Mouse (Mus musculus): ENCODE measurements around the gene Hes3. TPM values are rescaled to one million over a fixed set of nuclear protein-coding genes. Genes with fewer than 3 reads are reported as not detected.

Gene Hes3
- polyA plus RNA-seq, 1 experiment from 2014 or later, result 0.36 TPM

GRCm38 (mm10) chr4:152296874-152297861 is 5.7 kb upstream of the Hes3 start, which contains the start of gene Icmt:
Gene Icmt, plus strand, starts transcription at chr4:152297227.
- ATAC-seq (ENCODE audit: low read depth), result peak; percentile 94
- Histone ChIP-seq H3K9ac (replicated peaks; ENCODE audit: low read depth, low read length) (peak within 1 kb of the TSS; percentile 91), H3K27me3 (ENCODE audit: control insufficient read depth, insufficient read depth, low read length) (peaks cover 14% of the 10 kb centered on the region), H3K4me1 (ENCODE audit: control insufficient read depth, insufficient read depth, low read length) (peaks cover 11% of the 10 kb centered on the region), H3K27ac (ENCODE audit: low read depth, low read length) (peak within 1 kb of the TSS; percentile 36; the same call in 1 of the 2 replicates), H3K36me3 (ENCODE audit: control insufficient read depth, insufficient read depth, low read length) (peaks cover 8% of the 10 kb centered on the region; the same call in 1 of the 2 replicates), H3K9me3 (ENCODE audit: control insufficient read depth, low read length) (no peaks in the 10 kb centered on the region), H3K4me2 (ENCODE audit: low read depth, low read length) (peak within 1 kb of the TSS; percentile 91), H3K4me3 (ENCODE audit: low read depth, low read length) (peak within 1 kb of the TSS; percentile 80)
- WGBS, result under 1% methylated on average over 117 of the region's 119 CpGs

GRCm38 (mm10) chr4:152296371-152296770 is 4.9 kb upstream of the Hes3 start:
- H3K9ac ChIP-seq (replicated peaks; ENCODE audit: low read depth, low read length), result no peak overlapping the region
- H3K9me3 ChIP-seq (ENCODE audit: control insufficient read depth, low read length), result no peaks in the 10 kb centered on the region
- H3K4me3 ChIP-seq (ENCODE audit: low read depth, low read length), result peak overlapping the region; percentile 80
- peak overlapping the region; percentile 67 for H3K4me2 ChIP-seq (ENCODE audit: low read depth, low read length)
- WGBS, result 16% methylated on average over 8 of the region's 8 CpGs
- ATAC-seq (ENCODE audit: low read depth), result no peak
- peaks cover 5% of the 10 kb centered on the region; the same call in 1 of the 2 replicates for H3K36me3 ChIP-seq (ENCODE audit: control insufficient read depth, insufficient read depth, low read length)
- peaks cover 11% of the 10 kb centered on the region for H3K4me1 ChIP-seq (ENCODE audit: control insufficient read depth, insufficient read depth, low read length)
- H3K27ac ChIP-seq (ENCODE audit: low read depth, low read length), result no peak overlapping the region
- peaks cover 17% of the 10 kb centered on the region for H3K27me3 ChIP-seq (ENCODE audit: control insufficient read depth, insufficient read depth, low read length)

- H3K27me3 ChIP-seq (ENCODE audit: control insufficient read depth, insufficient read depth, low read length), result peaks cover 21% of the 10 kb centered on the region
- peaks cover 12% of the 10 kb centered on the region for H3K4me1 ChIP-seq (ENCODE audit: control insufficient read depth, insufficient read depth, low read length)
- H3K27ac ChIP-seq (ENCODE audit: low read depth, low read length), result no peak overlapping the region
- peaks cover under 1% of the 10 kb centered on the region; the same call in 1 of the 2 replicates for H3K36me3 ChIP-seq (ENCODE audit: control insufficient read depth, insufficient read depth, low read length)
- H3K4me2 ChIP-seq (ENCODE audit: low read depth, low read length), result no peak overlapping the region
- H3K9ac ChIP-seq (replicated peaks; ENCODE audit: low read depth, low read length), result no peak overlapping the region
- 50% methylated on average over 4 of the region's 4 CpGs for WGBS
- ATAC-seq (ENCODE audit: low read depth), result no peak
- no peaks in the 10 kb centered on the region for H3K9me3 ChIP-seq (ENCODE audit: control insufficient read depth, low read length)
- H3K4me3 ChIP-seq (ENCODE audit: low read depth, low read length), result no peak overlapping the region
Measured at GRCm38 (mm10) chr4:152295916-152296315, 4.5 kb upstream of the Hes3 start.

- peaks cover 25% of the 10 kb centered on the region for H3K4me1 ChIP-seq (ENCODE audit: control insufficient read depth, insufficient read depth, low read length)
- no peak overlapping the region for H3K9ac ChIP-seq (replicated peaks; ENCODE audit: low read depth, low read length)
- no peak overlapping the region for H3K27ac ChIP-seq (ENCODE audit: low read depth, low read length)
- no peaks in the 10 kb centered on the region for H3K9me3 ChIP-seq (ENCODE audit: control insufficient read depth, low read length)
- H3K4me3 ChIP-seq (ENCODE audit: low read depth, low read length), result no peak overlapping the region
- no peak for ATAC-seq (ENCODE audit: low read depth)
- WGBS, result 49% methylated on average over 10 of the region's 10 CpGs
- no peak overlapping the region for H3K4me2 ChIP-seq (ENCODE audit: low read depth, low read length)
- H3K27me3 ChIP-seq (ENCODE audit: control insufficient read depth, insufficient read depth, low read length), result peaks cover 29% of the 10 kb centered on the region
- no peaks in the 10 kb centered on the region for H3K36me3 ChIP-seq (ENCODE audit: control insufficient read depth, insufficient read depth, low read length)
Measured at GRCm38 (mm10) chr4:152294188-152294929, 2.9 kb upstream of the Hes3 start.

GRCm38 (mm10) chr4:152292102-152292765 is 772 bp upstream of the Hes3 start:
- Histone ChIP-seq H3K36me3 (ENCODE audit: control insufficient read depth, insufficient read depth, low read length) (no peaks in the 10 kb centered on the region), H3K9me3 (ENCODE audit: control insufficient read depth, low read length) (no peaks in the 10 kb centered on the region), H3K4me2 (ENCODE audit: low read depth, low read length) (no peak overlapping the region), H3K27me3 (ENCODE audit: control insufficient read depth, insufficient read depth, low read length) (peaks cover 40% of the 10 kb centered on the region), H3K27ac (ENCODE audit: low read depth, low read length) (0 out of 2 replicates have a peak overlapping the region, but pooled peaks have one; percentile 7), H3K4me1 (ENCODE audit: control insufficient read depth, insufficient read depth, low read length) (peaks cover 15% of the 10 kb centered on the region), H3K9ac (replicated peaks; ENCODE audit: low read depth, low read length) (no peak overlapping the region), H3K4me3 (ENCODE audit: low read depth, low read length) (no peak overlapping the region)
- 0 out of 2 replicates have a peak, but pooled peaks have one; percentile 10 for ATAC-seq (ENCODE audit: low read depth)
- WGBS, result 4% methylated on average over 12 of the region's 12 CpGs

- Histone ChIP-seq H3K36me3 (ENCODE audit: control insufficient read depth, insufficient read depth, low read length) (no peaks in the 10 kb centered on the region), H3K4me2 (ENCODE audit: low read depth, low read length) (peak overlapping the region; percentile 49), H3K9ac (replicated peaks; ENCODE audit: low read depth, low read length) (peak overlapping the region; percentile 37; the same call in 1 of the 2 replicates), H3K27ac (ENCODE audit: low read depth, low read length) (no peak overlapping the region), H3K9me3 (ENCODE audit: control insufficient read depth, low read length) (no peaks in the 10 kb centered on the region), H3K27me3 (ENCODE audit: control insufficient read depth, insufficient read depth, low read length) (peaks cover 46% of the 10 kb centered on the region), H3K4me1 (ENCODE audit: control insufficient read depth, insufficient read depth, low read length) (peaks cover 27% of the 10 kb centered on the region), H3K4me3 (ENCODE audit: low read depth, low read length) (no peak overlapping the region)
- WGBS, result 7% methylated on average over 11 of the region's 11 CpGs
- ATAC-seq (ENCODE audit: low read depth), result no peak
Measured at GRCm38 (mm10) chr4:152290991-152291390, 471 bp downstream of the Hes3 start.

GRCm38 (mm10) chr4:152290385-152290784 is 1.1 kb downstream of the Hes3 start:
- under 1% methylated on average over 34 of the region's 39 CpGs for WGBS
- H3K4me3 ChIP-seq (ENCODE audit: low read depth, low read length), result peak overlapping the region; percentile 20
- peak overlapping the region; percentile 37 for H3K9ac ChIP-seq (replicated peaks; ENCODE audit: low read depth, low read length)
- H3K9me3 ChIP-seq (ENCODE audit: control insufficient read depth, low read length), result no peaks in the 10 kb centered on the region
- no peak overlapping the region for H3K27ac ChIP-seq (ENCODE audit: low read depth, low read length)
- H3K4me2 ChIP-seq (ENCODE audit: low read depth, low read length), result peak overlapping the region; percentile 49
- no peak for ATAC-seq (ENCODE audit: low read depth)
- H3K36me3 ChIP-seq (ENCODE audit: control insufficient read depth, insufficient read depth, low read length), result no peaks in the 10 kb centered on the region
- peaks cover 47% of the 10 kb centered on the region for H3K27me3 ChIP-seq (ENCODE audit: control insufficient read depth, insufficient read depth, low read length)
- H3K4me1 ChIP-seq (ENCODE audit: control insufficient read depth, insufficient read depth, low read length), result peaks cover 30% of the 10 kb centered on the region

- no peak overlapping the region for H3K4me3 ChIP-seq (ENCODE audit: low read depth, low read length)
- WGBS, result 24% methylated on average over 18 of the region's 18 CpGs
- H3K4me1 ChIP-seq (ENCODE audit: control insufficient read depth, insufficient read depth, low read length), result peaks cover 30% of the 10 kb centered on the region
Measured at GRCm38 (mm10) chr4:152288398-152288945, 3.0 kb downstream of the Hes3 start.

More at GRCm38 (mm10) chr4:152288398-152288945, 3.0 kb downstream of the Hes3 start:
- H3K4me2 ChIP-seq (ENCODE audit: low read depth, low read length), result no peak overlapping the region
- H3K9ac ChIP-seq (replicated peaks; ENCODE audit: low read depth, low read length), result no peak overlapping the region
- no peak overlapping the region for H3K27ac ChIP-seq (ENCODE audit: low read depth, low read length)
- no peaks in the 10 kb centered on the region for H3K36me3 ChIP-seq (ENCODE audit: control insufficient read depth, insufficient read depth, low read length)
- H3K9me3 ChIP-seq (ENCODE audit: control insufficient read depth, low read length), result no peaks in the 10 kb centered on the region
- H3K27me3 ChIP-seq (ENCODE audit: control insufficient read depth, insufficient read depth, low read length), result peaks cover 61% of the 10 kb centered on the region
- ATAC-seq (ENCODE audit: low read depth), result no peak

All from neural tube, embryonic 14.5 days (tissue).